Mouse (Mus musculus): Measurements from ENCODE around the gene Rcan3. TPM values are rescaled to one million over a fixed set of nuclear protein-coding genes. Genes with fewer than 3 reads are reported as not detected.

The Rcan3 gene
- polyA plus RNA-seq, 1 experiment from 2014 or later, result 8.0 TPM

- Histone ChIP-seq H3K4me3 (no peak overlapping the region), H3K9me3 (0 out of 2 replicates have a peak, but pooled peaks cover 1% of the 10 kb centered on the region), H3K4me2 (no peak overlapping the region), H3K27ac (replicated peaks) (no peak overlapping the region), H3K36me3 (no peaks in the 10 kb centered on the region), H3K9ac (no peak overlapping the region), H3K4me1 (no peaks in the 10 kb centered on the region; the same call in 1 of the 2 replicates), H3K27me3 (replicated peaks) (peaks cover 19% of the 10 kb centered on the region)
- no peak for ATAC-seq (ENCODE audit: extremely low read depth, insufficient number of reproducible peaks, low FRiP score, low TSS enrichment)
- WGBS, result 60% methylated on average over 6 of the region's 6 CpGs
These were observed 42.6 kb downstream of the Rcan3 start for GRCm38 (mm10) chr4:135391014-135391413.

- H3K4me3 ChIP-seq, result no peak overlapping the region
- H3K4me1 ChIP-seq, result peaks cover 6% of the 10 kb centered on the region
- H3K4me2 ChIP-seq, result peak overlapping the region; percentile 24
- WGBS, result 37% methylated on average over 10 of the region's 10 CpGs
- peak overlapping the region; percentile 52 for H3K9ac ChIP-seq
- H3K27me3 ChIP-seq (replicated peaks), result peaks cover 10% of the 10 kb centered on the region; the same call in 1 of the 2 replicates
- no peak overlapping the region for H3K27ac ChIP-seq (replicated peaks)
- no peaks in the 10 kb centered on the region for H3K9me3 ChIP-seq
- no peaks in the 10 kb centered on the region for H3K36me3 ChIP-seq
- ATAC-seq (ENCODE audit: extremely low read depth, insufficient number of reproducible peaks, low FRiP score, low TSS enrichment), result no peak
These were observed 48.0 kb downstream of the Rcan3 start for GRCm38 (mm10) chr4:135385614-135386013.

GRCm38 (mm10) chr4:135382316-135382715 is 51.3 kb downstream of the Rcan3 start:
- 4% methylated on average over 14 of the region's 14 CpGs for WGBS
- no peak for ATAC-seq (ENCODE audit: extremely low read depth, insufficient number of reproducible peaks, low FRiP score, low TSS enrichment)
- no peak overlapping the region for H3K4me2 ChIP-seq
- no peak overlapping the region for H3K9ac ChIP-seq
- H3K4me3 ChIP-seq, result no peak overlapping the region
- H3K27me3 ChIP-seq (replicated peaks), result peaks cover 10% of the 10 kb centered on the region; the same call in 1 of the 2 replicates
- peaks cover 6% of the 10 kb centered on the region for H3K4me1 ChIP-seq
- H3K27ac ChIP-seq (replicated peaks), result no peak overlapping the region
- H3K36me3 ChIP-seq, result no peaks in the 10 kb centered on the region
- no peaks in the 10 kb centered on the region for H3K9me3 ChIP-seq

GRCm38 (mm10) chr4:135381355-135381754 is 52.3 kb downstream of the Rcan3 start:
- Histone ChIP-seq H3K4me1 (peaks cover 6% of the 10 kb centered on the region), H3K9me3 (no peaks in the 10 kb centered on the region), H3K36me3 (no peaks in the 10 kb centered on the region), H3K27ac (replicated peaks) (no peak overlapping the region), H3K4me3 (no peak overlapping the region), H3K27me3 (replicated peaks) (peaks cover 10% of the 10 kb centered on the region; the same call in 1 of the 2 replicates), H3K9ac (no peak overlapping the region), H3K4me2 (no peak overlapping the region)
- no peak for ATAC-seq (ENCODE audit: extremely low read depth, insufficient number of reproducible peaks, low FRiP score, low TSS enrichment)
- WGBS, result 36% methylated on average over 8 of the region's 8 CpGs

GRCm38 (mm10) chr4:135377241-135377640 is 56.4 kb downstream of the Rcan3 start:
- Histone ChIP-seq H3K27me3 (replicated peaks) (no peaks in the 10 kb centered on the region), H3K4me1 (no peaks in the 10 kb centered on the region), H3K4me2 (no peak overlapping the region), H3K9ac (no peak overlapping the region), H3K9me3 (peaks cover 4% of the 10 kb centered on the region; the same call in 1 of the 2 replicates), H3K27ac (replicated peaks) (no peak overlapping the region), H3K36me3 (no peaks in the 10 kb centered on the region), H3K4me3 (no peak overlapping the region)
- 69% methylated on average over 11 of the region's 11 CpGs for WGBS
- ATAC-seq (ENCODE audit: extremely low read depth, insufficient number of reproducible peaks, low FRiP score, low TSS enrichment), result no peak

GRCm38 (mm10) chr4:135375444-135375843 is 58.2 kb downstream of the Rcan3 start:
- Histone ChIP-seq H3K9me3 (peaks cover 4% of the 10 kb centered on the region; the same call in 1 of the 2 replicates), H3K27ac (replicated peaks) (no peak overlapping the region), H3K27me3 (replicated peaks) (no peaks in the 10 kb centered on the region), H3K4me3 (no peak overlapping the region), H3K4me2 (no peak overlapping the region), H3K4me1 (no peaks in the 10 kb centered on the region), H3K36me3 (no peaks in the 10 kb centered on the region), H3K9ac (no peak overlapping the region)
- no peak for ATAC-seq (ENCODE audit: extremely low read depth, insufficient number of reproducible peaks, low FRiP score, low TSS enrichment)
- WGBS, result 58% methylated on average over 3 of the region's 3 CpGs

- 75% methylated on average over 5 of the region's 5 CpGs for WGBS
- ATAC-seq (ENCODE audit: extremely low read depth, insufficient number of reproducible peaks, low FRiP score, low TSS enrichment), result no peak
- H3K4me3 ChIP-seq, result no peak overlapping the region
- H3K9ac ChIP-seq, result no peak overlapping the region
- no peak overlapping the region for H3K4me2 ChIP-seq
- H3K27me3 ChIP-seq (replicated peaks), result no peaks in the 10 kb centered on the region
- H3K27ac ChIP-seq (replicated peaks), result no peak overlapping the region
- H3K9me3 ChIP-seq, result peaks cover 4% of the 10 kb centered on the region; the same call in 1 of the 2 replicates
- H3K36me3 ChIP-seq, result no peaks in the 10 kb centered on the region
- no peaks in the 10 kb centered on the region for H3K4me1 ChIP-seq
These were observed 60.4 kb downstream of the Rcan3 start for GRCm38 (mm10) chr4:135373299-135373698.

- Histone ChIP-seq H3K9me3 (peaks cover 2% of the 10 kb centered on the region; the same call in 1 of the 2 replicates), H3K4me1 (no peaks in the 10 kb centered on the region), H3K9ac (no peak overlapping the region), H3K36me3 (no peaks in the 10 kb centered on the region), H3K27ac (replicated peaks) (no peak overlapping the region), H3K27me3 (replicated peaks) (no peaks in the 10 kb centered on the region), H3K4me3 (no peak overlapping the region), H3K4me2 (no peak overlapping the region)
- WGBS, result 77% methylated on average over 11 of the region's 11 CpGs
- ATAC-seq (ENCODE audit: extremely low read depth, insufficient number of reproducible peaks, low FRiP score, low TSS enrichment), result no peak
These were observed 63.3 kb downstream of the Rcan3 start for GRCm38 (mm10) chr4:135370372-135370771.

- 40% methylated on average over 6 of the region's 6 CpGs for WGBS
- Histone ChIP-seq H3K27me3 (replicated peaks) (peaks cover 6% of the 10 kb centered on the region; the same call in 1 of the 2 replicates), H3K9me3 (no peaks in the 10 kb centered on the region), H3K4me1 (no peaks in the 10 kb centered on the region), H3K27ac (replicated peaks) (no peak overlapping the region), H3K36me3 (no peaks in the 10 kb centered on the region), H3K4me2 (no peak overlapping the region), H3K9ac (no peak overlapping the region), H3K4me3 (no peak overlapping the region)
- no peak for ATAC-seq (ENCODE audit: extremely low read depth, insufficient number of reproducible peaks, low FRiP score, low TSS enrichment)
These were observed 70.8 kb downstream of the Rcan3 start for GRCm38 (mm10) chr4:135362828-135363227.

MicroRNA genes within 50 kb of the gene (microRNA counts, 519-probe panel; counts per million panel counts)
- microRNA mmu-miR-700, result 209 counts per million, percentile 61 among the panel's probes with 10 or more counts

Small RNA genes lying within 50 kb of the gene (microRNA-seq; reads per million reads assigned to microRNA genes)
- 242 reads per million, percentile 66 among the genes with 10 or more reads in this experiment for gene Mir700

Other genes starting within 250 kb of the Rcan3 start
- 202 and 213 TPM in 2 replicates for gene Clic4, start 161.0 kb downstream of the Rcan3 start, polyA plus RNA-seq (2015; fragmentation: Nextera tagmentation; extraction: Ambion mirVana)
- 141 and 146 TPM in 2 replicates for gene Srrm1, start 80.5 kb downstream of the Rcan3 start, polyA plus RNA-seq (2015; fragmentation: Nextera tagmentation; extraction: Ambion mirVana)
- 0.55 and 0.76 TPM in 2 replicates for gene Ncmap, start 35.6 kb downstream of the Rcan3 start, polyA plus RNA-seq (2015; fragmentation: Nextera tagmentation; extraction: Ambion mirVana)
- 0.11 and 0.32 TPM in 2 replicates for gene Stpg1, start 60.9 kb upstream of the Rcan3 start, polyA plus RNA-seq (2015; fragmentation: Nextera tagmentation; extraction: Ambion mirVana)
- 3.0 and 3.2 TPM in 2 replicates for gene Nipal3, start 61.2 kb upstream of the Rcan3 start, polyA plus RNA-seq (2015; fragmentation: Nextera tagmentation; extraction: Ambion mirVana)
- 4.4 and 4.8 TPM in 2 replicates for gene Grhl3, start 139.8 kb upstream of the Rcan3 start, polyA plus RNA-seq (2015; fragmentation: Nextera tagmentation; extraction: Ambion mirVana)

Data from heart, embryonic 13.5 days (tissue).